Comparison of ENCODE assay signal across 8 mouse cellular contexts in genomic region chr10:97312978-97313377, GRCm38 (mm10).
DNase-seq lines count a peak whose midpoint lies in the region; ATAC-seq lines count a peak whose summit lies in the region.

No protein-coding gene starts in this region.

- peak overlapping the region; percentile 92 for H3K27ac ChIP-seq in forebrain, embryonic 11.5 days (ENCODE audit: low read depth, low read length)
- peak overlapping the region; percentile 93 for H3K27ac ChIP-seq in heart, embryonic 16.5 days (ENCODE audit: low read length)
- H3K27ac ChIP-seq in liver, embryonic 15.5 days (replicated peaks), result peak overlapping the region; percentile 25; the same call in 1 of the 2 replicates
- H3K27ac ChIP-seq in neural tube, embryonic 12.5 days, result peak overlapping the region; percentile 92

- peak overlapping the region; percentile 62 for H3K4me2 ChIP-seq in forebrain, embryonic 11.5 days (ENCODE audit: low read depth, low read length, severe bottlenecking)
- peak overlapping the region; percentile 82 for H3K4me2 ChIP-seq in heart, embryonic 16.5 days (ENCODE audit: low read depth, low read length)
- H3K4me2 ChIP-seq in liver, embryonic 15.5 days, result peak overlapping the region; percentile 78
- peak overlapping the region; percentile 63 for H3K4me2 ChIP-seq in neural tube, embryonic 12.5 days (replicated peaks)

- peak; percentile 69 for ATAC-seq in CD4-positive, CD25-positive, alpha-beta regulatory T cell, adult 4 months
- peak; percentile 91 for ATAC-seq in forebrain, embryonic 11.5 days (replicated peaks; ENCODE audit: low FRiP score)
- ATAC-seq in heart, embryonic 16.5 days (replicated peaks; ENCODE audit: extremely low read depth, insufficient read depth, low FRiP score), result peak; percentile 90
- ATAC-seq in liver, embryonic 15.5 days (ENCODE audit: insufficient read depth), result peak; percentile 79
- peak; percentile 96 for ATAC-seq in neural tube, embryonic 12.5 days (ENCODE audit: low FRiP score, low read depth)

- peak; percentile 88 for DNase-seq in c-Kit-positive CD71-negative TER-119-negative erythroid progenitor cells, embryonic 14.5 days (ENCODE audit: low read depth)
- DNase-seq in forebrain, embryonic 11.5 days (ENCODE audit: low spot score), result peak; percentile 98
- peak; percentile 93 to 98 for DNase-seq in kidney, postnatal 36 days
- peak; percentile 91 for DNase-seq in telencephalon, adult 2 months (ENCODE audit: low read depth, low spot score)

- whole genome bisulfite sequencing in forebrain, embryonic 11.5 days, result 0% methylated on average over 17 of the region's 17 CpGs
- 0% methylated on average over 17 of the region's 17 CpGs for WGBS in heart, embryonic 16.5 days
- under 1% methylated on average over 17 of the region's 17 CpGs for WGBS in liver, embryonic 15.5 days (ENCODE audit: insufficient replicate concordance)
- under 1% methylated on average over 17 of the region's 17 CpGs for WGBS in neural tube, embryonic 12.5 days

- H3K9me3 ChIP-seq in forebrain, embryonic 11.5 days (ENCODE audit: control insufficient read depth, low read length), result no peaks in the 10 kb centered on the region
- H3K9me3 ChIP-seq in heart, embryonic 16.5 days (replicated peaks; ENCODE audit: control insufficient read depth, low read length), result no peaks in the 10 kb centered on the region
- H3K9me3 ChIP-seq in liver, embryonic 15.5 days (replicated peaks), result no peaks in the 10 kb centered on the region
- H3K9me3 ChIP-seq in neural tube, embryonic 12.5 days, result no peaks in the 10 kb centered on the region

- peak overlapping the region; percentile 61 for H3K9ac ChIP-seq in forebrain, embryonic 11.5 days (ENCODE audit: low read length)
- H3K9ac ChIP-seq in heart, embryonic 16.5 days (ENCODE audit: low read length), result peak overlapping the region; percentile 76
- H3K9ac ChIP-seq in liver, embryonic 15.5 days, result 0 out of 2 replicates have a peak overlapping the region, but pooled peaks have one; percentile 19
- H3K9ac ChIP-seq in neural tube, embryonic 12.5 days, result peak overlapping the region; percentile 69

- H3K4me1 ChIP-seq in forebrain, embryonic 11.5 days (replicated peaks; ENCODE audit: control insufficient read depth, insufficient read depth, low read length), result no peaks in the 10 kb centered on the region
- H3K4me1 ChIP-seq in heart, embryonic 16.5 days (ENCODE audit: control insufficient read depth, insufficient read depth, low read length), result peaks cover 3% of the 10 kb centered on the region
- H3K4me1 ChIP-seq in liver, embryonic 15.5 days (replicated peaks), result peaks cover 12% of the 10 kb centered on the region; the same call in 1 of the 2 replicates
- 0 out of 2 replicates have a peak, but pooled peaks cover 3% of the 10 kb centered on the region for H3K4me1 ChIP-seq in neural tube, embryonic 12.5 days

- H3K27me3 ChIP-seq in forebrain, embryonic 11.5 days (ENCODE audit: control insufficient read depth, insufficient read depth, low read length), result no peaks in the 10 kb centered on the region
- H3K27me3 ChIP-seq in heart, embryonic 16.5 days (ENCODE audit: control insufficient read depth, insufficient read depth, low read length), result no peaks in the 10 kb centered on the region
- no peaks in the 10 kb centered on the region for H3K27me3 ChIP-seq in liver, embryonic 15.5 days
- H3K27me3 ChIP-seq in neural tube, embryonic 12.5 days (replicated peaks), result no peaks in the 10 kb centered on the region

- H3K4me3 ChIP-seq in forebrain, embryonic 11.5 days (ENCODE audit: low read depth, low read length), result peak overlapping the region; percentile 42
- H3K4me3 ChIP-seq in heart, embryonic 16.5 days (ENCODE audit: low read length), result peak overlapping the region; percentile 62
- H3K4me3 ChIP-seq in liver, embryonic 15.5 days (replicated peaks), result peak overlapping the region; percentile 55
- H3K4me3 ChIP-seq in neural tube, embryonic 12.5 days, result peak overlapping the region; percentile 39

- no peaks in the 10 kb centered on the region for H3K36me3 ChIP-seq in forebrain, embryonic 11.5 days (ENCODE audit: control insufficient read depth, insufficient read depth, low read length)
- no peaks in the 10 kb centered on the region for H3K36me3 ChIP-seq in heart, embryonic 16.5 days (ENCODE audit: control insufficient read depth, insufficient read depth)
- H3K36me3 ChIP-seq in liver, embryonic 15.5 days (replicated peaks), result no peaks in the 10 kb centered on the region
- H3K36me3 ChIP-seq in neural tube, embryonic 12.5 days, result no peaks in the 10 kb centered on the region

Comparison
In these comparisons a context has a peak if more than half of its experiments do, and no peak if none do; other contexts are left out.
1. Peak in every context shown above with its lines: DNase-seq, ATAC-seq, H3K4me3 ChIP-seq and H3K27ac ChIP-seq.
2. H3K27ac ChIP-seq: peak in every context shown above with its lines; median percentile 93 in heart, embryonic 16.5 days; 92 in forebrain, embryonic 11.5 days; 92 in neural tube, embryonic 12.5 days; 25 in liver, embryonic 15.5 days.
3. H3K9ac ChIP-seq: peak in every context shown above with its lines; median percentile 76 in heart, embryonic 16.5 days; 69 in neural tube, embryonic 12.5 days; 61 in forebrain, embryonic 11.5 days; 19 in liver, embryonic 15.5 days.